Mouse (Mus musculus): Measurements from ENCODE around the gene Icosl. TPM values are rescaled to one million over a fixed set of nuclear protein-coding genes. Genes with fewer than 3 reads are reported as not detected.

The Icosl gene
- polyA plus RNA-seq, 1 experiment: 19.0 TPM

DNA sequence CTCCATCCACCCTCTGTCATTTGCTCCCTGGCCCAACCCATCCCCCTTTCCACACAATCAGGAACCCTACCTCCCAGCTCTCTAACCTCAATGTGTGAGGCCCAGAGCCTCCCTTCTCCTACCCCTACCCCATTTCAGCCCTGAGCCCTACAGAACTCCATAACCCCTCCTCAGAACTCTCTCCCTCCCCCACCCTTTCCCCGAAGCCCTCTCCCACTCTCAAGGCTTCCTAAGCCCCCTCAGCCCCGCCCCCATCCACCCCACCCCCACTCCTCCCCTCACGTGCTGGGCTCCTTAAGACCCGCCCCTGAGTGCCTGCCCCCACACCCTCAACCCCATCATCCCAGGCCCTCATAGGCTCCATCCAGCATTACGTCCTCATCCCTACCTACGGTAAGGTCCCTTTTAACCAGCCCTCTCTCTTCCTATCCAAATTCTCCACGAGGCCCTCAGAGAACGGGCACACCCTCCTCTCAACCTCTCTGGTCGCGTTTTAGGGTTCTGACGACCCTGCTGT is 19.5 kb upstream of the Icosl start:
- Histone ChIP-seq H3K27ac (ENCODE audit: insufficient read depth, low read depth, low read length) (no peak overlapping the region), H3K36me3 (ENCODE audit: control insufficient read depth, insufficient read depth, low read length) (no peaks in the 10 kb centered on the region), H3K4me1 (ENCODE audit: control insufficient read depth, insufficient read depth, low read length) (no peaks in the 10 kb centered on the region), H3K4me3 (ENCODE audit: insufficient read depth, low read depth, low read length) (no peak overlapping the region), H3K27me3 (replicated peaks; ENCODE audit: control insufficient read depth, insufficient read depth, low read length) (no peaks in the 10 kb centered on the region)
- 62% methylated on average over 11 of the region's 11 CpGs for WGBS
- TF ChIP-seq CTCF (conservative IDR thresholded peaks at IDR 0.05; ENCODE audit: insufficient read depth, insufficient read length, low read depth, low read length) (no peak), POLR2A (IDR thresholded peaks at IDR 0.05; ENCODE audit: low read depth, low read length) (no peak)
- DNase-seq: no peak

GRCm38 (mm10) chr10:78054633-78055565 is 14.2 kb upstream of the Icosl start:
- TF ChIP-seq CTCF (conservative IDR thresholded peaks at IDR 0.05; ENCODE audit: insufficient read depth, insufficient read length, low read depth, low read length) (no peak), POLR2A (IDR thresholded peaks at IDR 0.05; ENCODE audit: low read depth, low read length) (no peak)
- H3K27me3 ChIP-seq (replicated peaks; ENCODE audit: control insufficient read depth, insufficient read depth, low read length): no peaks in the 10 kb centered on the region
- no peaks in the 10 kb centered on the region for H3K36me3 ChIP-seq (ENCODE audit: control insufficient read depth, insufficient read depth, low read length)
- peak; percentile 35 for DNase-seq
- H3K4me3 ChIP-seq (ENCODE audit: insufficient read depth, low read depth, low read length): no peak overlapping the region
- H3K27ac ChIP-seq (ENCODE audit: insufficient read depth, low read depth, low read length): no peak overlapping the region
- no peaks in the 10 kb centered on the region for H3K4me1 ChIP-seq (ENCODE audit: control insufficient read depth, insufficient read depth, low read length)
- 72% methylated on average over 19 of the region's 19 CpGs for WGBS

DNA sequence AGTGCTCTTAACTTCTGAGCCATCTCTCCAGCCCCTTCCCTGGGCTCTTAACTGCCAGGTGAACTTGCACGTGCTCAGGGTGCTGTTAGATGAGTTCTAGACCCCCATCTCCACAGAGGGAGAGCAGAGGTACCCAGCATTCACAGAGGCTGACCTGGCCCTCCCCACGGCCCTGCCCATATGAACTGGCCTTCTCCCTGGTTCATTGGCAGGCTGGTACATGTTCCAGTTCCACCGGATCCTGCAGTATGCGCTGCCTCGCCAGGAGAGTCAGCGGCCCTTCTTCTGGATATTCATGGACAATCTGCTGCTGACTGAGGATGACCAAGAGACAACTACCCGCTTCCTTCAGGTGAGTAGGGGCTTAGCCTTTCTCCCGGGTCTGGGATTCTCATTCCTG is 12.0 kb upstream of the Icosl start:
- TF ChIP-seq CTCF (conservative IDR thresholded peaks at IDR 0.05; ENCODE audit: insufficient read depth, insufficient read length, low read depth, low read length): no peak
- TF ChIP-seq POLR2A (IDR thresholded peaks at IDR 0.05; ENCODE audit: low read depth, low read length): no peak
- H3K4me3 ChIP-seq (ENCODE audit: insufficient read depth, low read depth, low read length): no peak overlapping the region
- H3K27me3 ChIP-seq (replicated peaks; ENCODE audit: control insufficient read depth, insufficient read depth, low read length): no peaks in the 10 kb centered on the region
- 91% methylated on average over 8 of the region's 8 CpGs for WGBS
- H3K36me3 ChIP-seq (ENCODE audit: control insufficient read depth, insufficient read depth, low read length): no peaks in the 10 kb centered on the region
- DNase-seq: no peak
- H3K27ac ChIP-seq (ENCODE audit: insufficient read depth, low read depth, low read length): no peak overlapping the region
- H3K4me1 ChIP-seq (ENCODE audit: control insufficient read depth, insufficient read depth, low read length): no peaks in the 10 kb centered on the region

DNA sequence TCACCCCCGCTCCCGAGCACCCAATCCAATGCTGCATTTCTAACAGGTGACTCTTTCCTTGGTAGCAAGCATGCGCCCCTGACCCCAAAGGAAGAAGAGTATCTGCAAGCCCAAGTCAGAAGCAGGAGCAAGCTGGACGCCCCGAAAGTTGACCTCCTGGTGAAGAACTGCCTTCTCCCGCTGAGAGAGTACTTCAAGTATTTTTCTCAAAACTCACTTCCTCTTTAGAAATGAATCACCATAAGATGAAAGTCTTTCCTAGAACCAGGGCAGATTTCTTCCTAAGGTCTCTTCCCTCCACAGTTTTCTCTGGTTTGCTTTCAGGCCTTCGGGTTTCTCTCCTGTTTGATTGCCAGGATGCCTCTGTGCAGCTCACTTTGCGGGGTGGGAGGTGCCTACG is 6.0 kb upstream of the Icosl start:
- Histone ChIP-seq H3K36me3 (ENCODE audit: control insufficient read depth, insufficient read depth, low read length) (no peaks in the 10 kb centered on the region), H3K4me1 (ENCODE audit: control insufficient read depth, insufficient read depth, low read length) (no peaks in the 10 kb centered on the region), H3K27ac (ENCODE audit: insufficient read depth, low read depth, low read length) (no peak overlapping the region), H3K27me3 (replicated peaks; ENCODE audit: control insufficient read depth, insufficient read depth, low read length) (no peaks in the 10 kb centered on the region), H3K4me3 (ENCODE audit: insufficient read depth, low read depth, low read length) (no peak overlapping the region)
- 76% methylated on average over 9 of the region's 9 CpGs for WGBS
- DNase-seq: no peak
- TF ChIP-seq CTCF (conservative IDR thresholded peaks at IDR 0.05; ENCODE audit: insufficient read depth, insufficient read length, low read depth, low read length) (no peak), POLR2A (IDR thresholded peaks at IDR 0.05; ENCODE audit: low read depth, low read length) (no peak)

GRCm38 (mm10) chr10:78067226-78067625 is 1.9 kb upstream of the Icosl start:
- Histone ChIP-seq H3K4me3 (ENCODE audit: insufficient read depth, low read depth, low read length) (no peak overlapping the region), H3K4me1 (ENCODE audit: control insufficient read depth, insufficient read depth, low read length) (peaks cover 2% of the 10 kb centered on the region; the same call in 1 of the 2 replicates), H3K36me3 (ENCODE audit: control insufficient read depth, insufficient read depth, low read length) (no peaks in the 10 kb centered on the region), H3K27ac (ENCODE audit: insufficient read depth, low read depth, low read length) (no peak overlapping the region), H3K27me3 (replicated peaks; ENCODE audit: control insufficient read depth, insufficient read depth, low read length) (no peaks in the 10 kb centered on the region)
- TF ChIP-seq POLR2A (IDR thresholded peaks at IDR 0.05; ENCODE audit: low read depth, low read length) (no peak), CTCF (conservative IDR thresholded peaks at IDR 0.05; ENCODE audit: insufficient read depth, insufficient read length, low read depth, low read length) (no peak)
- 42% methylated on average over 4 of the region's 4 CpGs for WGBS
- DNase-seq: peak; percentile 56

- H3K4me1 ChIP-seq (ENCODE audit: control insufficient read depth, insufficient read depth, low read length): peaks cover 2% of the 10 kb centered on the region; the same call in 1 of the 2 replicates
- peak; percentile 23 for DNase-seq
- no peaks in the 10 kb centered on the region for H3K36me3 ChIP-seq (ENCODE audit: control insufficient read depth, insufficient read depth, low read length)
- H3K27ac ChIP-seq (ENCODE audit: insufficient read depth, low read depth, low read length): no peak overlapping the region
- no peak overlapping the region for H3K4me3 ChIP-seq (ENCODE audit: insufficient read depth, low read depth, low read length)
- no peaks in the 10 kb centered on the region for H3K27me3 ChIP-seq (replicated peaks; ENCODE audit: control insufficient read depth, insufficient read depth, low read length)
- WGBS: 19% methylated on average over 11 of the region's 11 CpGs
- TF ChIP-seq CTCF (conservative IDR thresholded peaks at IDR 0.05; ENCODE audit: insufficient read depth, insufficient read length, low read depth, low read length) (no peak), POLR2A (IDR thresholded peaks at IDR 0.05; ENCODE audit: low read depth, low read length) (no peak)
These were observed 561 bp upstream of the Icosl start for GRCm38 (mm10) chr10:78068541-78068940.

- no peaks in the 10 kb centered on the region for H3K27me3 ChIP-seq (replicated peaks; ENCODE audit: control insufficient read depth, insufficient read depth, low read length)
- no peaks in the 10 kb centered on the region; the same call in 1 of the 2 replicates for H3K36me3 ChIP-seq (ENCODE audit: control insufficient read depth, insufficient read depth, low read length)
- peaks cover 2% of the 10 kb centered on the region; the same call in 1 of the 2 replicates for H3K4me1 ChIP-seq (ENCODE audit: control insufficient read depth, insufficient read depth, low read length)
- no peak for DNase-seq
- 71% methylated on average over 4 of the region's 4 CpGs for WGBS
- H3K4me3 ChIP-seq (ENCODE audit: insufficient read depth, low read depth, low read length): no peak overlapping the region
- H3K27ac ChIP-seq (ENCODE audit: insufficient read depth, low read depth, low read length): no peak overlapping the region
- TF ChIP-seq CTCF (conservative IDR thresholded peaks at IDR 0.05; ENCODE audit: insufficient read depth, insufficient read length, low read depth, low read length) (no peak), POLR2A (IDR thresholded peaks at IDR 0.05; ENCODE audit: low read depth, low read length) (no peak)
These were observed 5.0 kb downstream of the Icosl start for GRCm38 (mm10) chr10:78074151-78074550.
